Mouse (Mus musculus) embryonic facial prominence, embryonic 12.5 days (tissue): Measurements from ENCODE around the gene Ubr3. TPM values are rescaled to one million over a fixed set of nuclear protein-coding genes. Genes with fewer than 3 reads are reported as not detected.

ENCODE experiments used
- ATAC-seq: fragments of 200-750 bp; cut with Nextera tagmentation; 2 replicates; pipeline ENCODE4 v1.8.0; 2017; ENCODE audit not compliant: insufficient number of reproducible peaks, insufficient read depth, low FRiP score, low TSS enrichment
- H3K27ac ChIP-seq: fragments of 300-500 bp; sonication (generic); 2 replicates; pipeline ENCODE4 v1.5.1; 2016; ENCODE audit warnings: mild to moderate bottlenecking
- H3K27me3 ChIP-seq: fragments of 300-500 bp; sonication (generic); 2 replicates; pipeline ENCODE4 v1.6.1; 2016; ENCODE audit warnings: mild to moderate bottlenecking, moderate library complexity
- H3K36me3 ChIP-seq: fragments of 300-500 bp; sonication (generic); 2 replicates; pipeline ENCODE4 v1.6.1; 2016; ENCODE audit warnings: mild to moderate bottlenecking
- H3K4me1 ChIP-seq: fragments of 300-500 bp; sonication (generic); 2 replicates; pipeline ENCODE4 v1.6.1; 2016
- H3K4me2 ChIP-seq: fragments of 300-500 bp; sonication (generic); replicated peaks from 2 replicates; pipeline ENCODE4 v1.6.1; 2016; ENCODE audit warnings: mild to moderate bottlenecking, moderate library complexity
- H3K4me3 ChIP-seq: fragments of 300-500 bp; sonication (generic); 2 replicates; pipeline ENCODE4 v1.5.1; 2016; ENCODE audit warnings: mild to moderate bottlenecking
- H3K9ac ChIP-seq: fragments of 300-500 bp; sonication (generic); 2 replicates; pipeline ENCODE4 v1.6.1; 2016; ENCODE audit warnings: mild to moderate bottlenecking, moderate library complexity
- H3K9me3 ChIP-seq: fragments of 300-500 bp; sonication (generic); 2 replicates; pipeline ENCODE4 v1.6.1; 2016; ENCODE audit warnings: mild to moderate bottlenecking, moderate library complexity
- WGBS: fragments of 180-500 bp; shearing (Covaris S2); methylation state at CpG from one replicate; pipeline ENCODE4 v1.1.7; 2016; 5-methylcytosine and 5-hydroxymethylcytosine counted together
- polyA plus RNA-seq: library from polyadenylated mRNA; unstranded; fragments of >200 nt; fragmentation: Nextera tagmentation; extraction: Ambion mirVana; gene quantifications from 2 replicates; pipeline ENCODE4 v1.2.1, GENCODE M21; 2016

Gene Ubr3
- polyA plus RNA-seq = 18.2 and 19.9 TPM in 2 replicates

DNA sequence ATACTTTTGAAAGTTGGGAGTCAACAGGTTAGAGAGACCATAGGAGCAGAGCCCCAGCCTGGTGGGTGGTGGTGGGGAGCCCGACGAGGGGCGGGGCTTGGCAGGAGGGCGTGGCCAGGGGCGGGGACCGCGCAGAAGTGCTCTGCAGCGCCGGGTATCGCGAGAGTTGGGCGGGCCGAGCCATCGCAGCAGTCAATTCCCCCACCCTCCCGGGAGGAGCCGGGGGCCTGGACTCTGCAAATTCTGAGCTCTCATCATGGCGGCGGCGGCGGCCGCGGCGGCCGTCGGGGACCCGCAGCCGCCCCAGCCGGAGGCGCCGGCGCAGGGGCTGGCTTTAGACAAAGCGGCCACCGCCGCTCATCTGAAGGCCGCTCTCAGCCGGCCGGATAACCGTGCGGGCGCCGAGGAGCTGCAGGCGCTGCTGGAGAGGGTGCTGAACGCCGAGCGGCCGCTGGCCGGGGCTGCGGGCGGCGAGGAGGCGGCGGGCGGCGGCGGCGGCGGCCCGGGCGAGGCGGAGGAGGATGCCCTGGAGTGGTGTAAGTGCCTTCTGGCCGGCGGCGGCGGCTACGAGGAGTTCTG, at the start of gene Ubr3:
TSS of gene Ubr3 (plus strand) at position 208 of the 579 bp plus-strand sequence.
- peak within 1 kb of the TSS; percentile 93 for H3K27ac ChIP-seq
- H3K27me3 ChIP-seq = no peaks in the 10 kb centered on the region
- H3K9me3 ChIP-seq = no peaks in the 10 kb centered on the region
- peaks cover 6% of the 10 kb centered on the region for H3K4me1 ChIP-seq
- peak; percentile 98 for ATAC-seq
- no peaks in the 10 kb centered on the region for H3K36me3 ChIP-seq
- under 1% methylated on average over 65 of the region's 65 CpGs for WGBS
- peak within 1 kb of the TSS; percentile 90 for H3K4me2 ChIP-seq
- H3K9ac ChIP-seq = peak within 1 kb of the TSS; percentile 97
- peak within 1 kb of the TSS; percentile 96 for H3K4me3 ChIP-seq

DNA sequence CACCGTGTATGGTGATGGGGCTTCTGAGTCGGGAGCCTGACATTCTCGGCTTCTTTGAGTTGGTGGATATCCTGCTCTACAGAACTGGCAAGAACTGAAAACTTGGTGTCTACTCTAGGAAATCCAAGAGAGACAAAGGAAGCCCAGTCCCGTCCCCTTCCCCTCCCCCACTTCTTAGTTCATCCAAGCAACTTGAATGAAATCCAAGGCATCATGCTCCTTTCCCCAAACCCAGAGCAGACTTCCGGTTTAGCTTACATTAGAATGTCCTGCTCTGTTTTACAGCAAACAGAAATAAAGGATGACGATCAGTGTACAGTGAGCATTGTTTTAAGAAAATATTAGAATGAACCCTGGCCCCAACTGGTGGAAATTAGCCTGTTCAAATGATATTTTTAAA, 47.8 kb upstream of the Ubr3 start:
- Histone ChIP-seq H3K4me2 (no peak overlapping the region), H3K27ac (no peak overlapping the region)
- no peak for ATAC-seq

DNA sequence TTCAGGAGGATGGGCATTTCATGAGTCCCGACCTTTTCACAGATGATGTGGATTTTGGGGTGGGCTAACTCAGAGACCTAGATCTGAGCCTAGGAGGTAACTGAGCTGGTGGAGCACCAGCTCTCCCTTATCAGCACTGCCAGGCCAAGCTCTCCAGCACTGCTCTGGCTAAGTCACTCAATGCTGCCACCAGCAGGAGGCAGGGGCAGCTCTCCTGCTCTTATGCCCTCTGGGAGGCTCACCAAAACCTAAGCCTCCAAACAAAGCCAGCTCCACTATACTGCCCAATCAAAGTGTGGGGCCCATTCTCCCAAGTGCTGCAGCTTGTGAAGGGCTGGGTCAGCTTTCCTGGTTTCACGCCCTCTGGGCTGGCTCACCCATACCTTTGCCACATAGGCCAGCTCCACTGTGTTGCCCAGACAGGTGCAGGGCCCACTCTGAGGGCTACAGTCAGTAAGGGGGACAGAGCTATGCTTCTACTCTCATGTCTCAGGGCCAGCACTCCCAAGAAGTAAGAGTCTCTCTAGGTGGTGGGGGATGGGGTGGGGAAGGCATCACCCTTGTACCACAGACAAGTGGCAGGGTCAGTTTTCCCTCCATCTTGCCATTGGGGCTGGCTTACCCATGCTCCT, 45.5 kb upstream of the Ubr3 start:
- Histone ChIP-seq H3K4me2 (no peak overlapping the region), H3K36me3 (no peaks in the 10 kb centered on the region), H3K4me3 (no peak overlapping the region), H3K4me1 (no peaks in the 10 kb centered on the region), H3K27me3 (no peaks in the 10 kb centered on the region), H3K9me3 (no peaks in the 10 kb centered on the region), H3K27ac (no peak overlapping the region), H3K9ac (no peak overlapping the region)
- WGBS = 65% methylated on average over 2 of the region's 2 CpGs
- no peak for ATAC-seq

More for the DNA sequence above, 47.8 kb upstream of the Ubr3 start:
- Histone ChIP-seq H3K4me3 (no peak overlapping the region), H3K36me3 (no peaks in the 10 kb centered on the region), H3K27me3 (no peaks in the 10 kb centered on the region), H3K9ac (no peak overlapping the region), H3K9me3 (no peaks in the 10 kb centered on the region), H3K4me1 (no peaks in the 10 kb centered on the region)
- WGBS = 58% methylated on average over 6 of the region's 6 CpGs

DNA sequence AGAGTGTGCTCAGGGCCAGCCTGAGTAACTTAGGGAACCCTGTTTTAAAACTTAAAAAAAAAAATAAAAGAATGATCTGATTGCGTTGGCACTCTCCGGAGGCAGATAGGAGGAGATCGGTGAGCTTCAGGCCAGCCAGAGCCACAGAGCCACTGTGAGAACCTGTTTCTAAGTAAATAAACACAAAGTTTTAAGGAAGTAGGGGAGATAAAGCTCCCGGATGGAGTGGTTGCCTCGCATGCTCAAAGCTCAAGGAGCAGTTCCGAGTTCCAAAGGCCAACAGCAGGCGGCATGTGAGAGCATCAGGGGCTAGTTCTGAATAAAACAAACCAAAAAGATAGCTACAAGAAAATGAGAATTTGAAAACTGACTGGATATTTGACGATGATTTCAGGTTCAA, 40.7 kb upstream of the Ubr3 start:
- H3K36me3 ChIP-seq = no peaks in the 10 kb centered on the region
- WGBS = 63% methylated on average over 8 of the region's 8 CpGs
- H3K4me2 ChIP-seq = no peak overlapping the region
- ATAC-seq = no peak
- no peaks in the 10 kb centered on the region for H3K4me1 ChIP-seq
- no peak overlapping the region for H3K4me3 ChIP-seq
- H3K27ac ChIP-seq = no peak overlapping the region
- no peak overlapping the region for H3K9ac ChIP-seq
- no peaks in the 10 kb centered on the region for H3K27me3 ChIP-seq
- H3K9me3 ChIP-seq = no peaks in the 10 kb centered on the region

DNA sequence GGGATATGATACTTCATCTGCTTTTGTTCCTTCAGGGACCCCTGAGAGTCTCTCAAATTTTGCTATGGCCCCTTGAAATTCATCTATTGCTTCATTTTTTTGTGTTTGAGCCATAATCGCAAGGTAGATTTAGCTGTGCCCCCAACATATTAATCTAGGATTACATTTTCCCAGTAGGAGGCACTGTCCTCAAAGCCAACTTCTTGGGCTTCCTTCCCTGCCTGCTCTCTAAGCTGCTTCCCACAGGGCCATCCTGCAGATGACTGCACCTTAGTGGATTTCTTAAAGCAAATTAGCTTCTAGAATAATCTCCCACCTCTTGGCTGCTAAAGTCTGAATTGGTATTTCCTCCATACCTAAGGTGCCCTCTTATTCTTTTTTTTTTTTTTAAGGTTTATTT, 39.2 kb upstream of the Ubr3 start:
- Histone ChIP-seq H3K27ac (no peak overlapping the region), H3K36me3 (no peaks in the 10 kb centered on the region), H3K4me2 (no peak overlapping the region), H3K4me1 (peaks cover 4% of the 10 kb centered on the region; the same call in 1 of the 2 replicates), H3K27me3 (no peaks in the 10 kb centered on the region), H3K9me3 (no peaks in the 10 kb centered on the region), H3K4me3 (no peak overlapping the region), H3K9ac (no peak overlapping the region)
- ATAC-seq = no peak
- WGBS = 86% methylated on average over 1 of the region's 1 CpGs

DNA sequence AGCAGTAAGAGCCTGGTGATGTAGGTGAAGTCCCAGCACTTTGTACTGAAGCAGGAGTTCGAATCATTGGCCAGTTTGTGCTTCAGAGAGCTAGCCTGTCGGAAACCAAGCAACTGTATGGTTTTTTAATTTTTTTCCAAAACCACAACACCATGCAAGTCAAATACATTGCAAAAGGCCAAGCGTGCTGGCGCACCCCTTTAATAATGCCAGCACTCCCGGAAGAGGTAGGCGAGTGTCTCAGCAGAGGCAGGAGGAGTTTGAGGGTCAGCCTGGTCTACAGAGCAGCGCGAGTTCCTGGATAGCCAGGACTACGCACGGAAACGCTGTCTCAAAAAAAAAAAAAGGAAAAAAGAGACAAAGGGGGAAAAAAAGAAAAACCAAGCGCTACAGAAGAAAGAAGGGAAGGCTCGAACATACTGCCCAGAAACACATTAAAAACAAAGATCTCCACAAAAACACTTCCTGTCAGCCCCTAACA, 36.0 kb upstream of the Ubr3 start:
- H3K4me2 ChIP-seq = peak overlapping the region; percentile 54
- peak overlapping the region; percentile 98 for H3K9ac ChIP-seq
- WGBS = 13% methylated on average over 12 of the region's 13 CpGs
- peak overlapping the region; percentile 92 for H3K27ac ChIP-seq
- peak overlapping the region; percentile 95 for H3K4me3 ChIP-seq
- H3K4me1 ChIP-seq = peaks cover 7% of the 10 kb centered on the region; the same call in 1 of the 2 replicates
- 0 out of 2 replicates have a peak, but pooled peaks have one; percentile 42 for ATAC-seq
- 0 out of 2 replicates have a peak, but pooled peaks cover 7% of the 10 kb centered on the region for H3K36me3 ChIP-seq
- no peaks in the 10 kb centered on the region for H3K27me3 ChIP-seq
- H3K9me3 ChIP-seq = no peaks in the 10 kb centered on the region

DNA sequence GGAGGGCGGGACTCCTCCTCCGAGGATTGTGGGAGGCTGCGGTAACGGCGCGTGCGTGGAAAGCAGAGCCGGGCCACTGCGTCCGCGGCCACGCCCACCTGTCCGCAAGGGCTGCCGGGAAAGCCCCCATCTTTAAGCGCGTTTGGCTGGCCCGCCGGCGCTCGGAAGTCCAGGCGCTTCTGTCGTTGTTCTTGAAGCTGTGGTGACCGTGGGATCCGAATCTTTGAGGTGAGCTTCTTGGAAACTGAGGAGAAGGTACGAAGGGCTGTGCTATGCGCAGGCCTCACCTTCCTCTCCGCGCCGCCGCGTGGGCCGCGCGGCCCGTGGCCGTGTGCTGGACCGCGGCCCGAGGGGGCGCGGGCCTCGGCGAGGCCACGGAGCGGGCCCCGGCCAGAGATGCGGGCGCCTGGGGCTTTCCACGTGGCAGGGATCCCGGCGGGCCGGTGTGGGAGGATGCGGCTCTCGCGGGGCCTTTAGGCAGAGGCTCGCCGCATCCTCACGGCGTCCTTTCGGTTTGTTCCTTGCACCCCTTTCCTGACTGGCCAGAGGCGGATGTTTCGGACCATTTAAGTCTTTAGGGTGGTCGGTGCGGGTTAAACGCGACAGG, 35.5 kb upstream of the Ubr3 start, which contains the start of gene Ssb:
TSS of gene Ssb (plus strand) at position 78 of the 607 bp plus-strand sequence.
- Histone ChIP-seq H3K36me3 (0 out of 2 replicates have a peak, but pooled peaks cover 7% of the 10 kb centered on the region), H3K27me3 (no peaks in the 10 kb centered on the region), H3K4me3 (peak within 1 kb of the TSS; percentile 95), H3K9me3 (no peaks in the 10 kb centered on the region), H3K9ac (peak within 1 kb of the TSS; percentile 98), H3K4me2 (peak within 1 kb of the TSS; percentile 72), H3K27ac (peak within 1 kb of the TSS; percentile 92), H3K4me1 (peaks cover 7% of the 10 kb centered on the region; the same call in 1 of the 2 replicates)
- under 1% methylated on average over 55 of the region's 66 CpGs for WGBS
- ATAC-seq = peak; percentile 85

DNA sequence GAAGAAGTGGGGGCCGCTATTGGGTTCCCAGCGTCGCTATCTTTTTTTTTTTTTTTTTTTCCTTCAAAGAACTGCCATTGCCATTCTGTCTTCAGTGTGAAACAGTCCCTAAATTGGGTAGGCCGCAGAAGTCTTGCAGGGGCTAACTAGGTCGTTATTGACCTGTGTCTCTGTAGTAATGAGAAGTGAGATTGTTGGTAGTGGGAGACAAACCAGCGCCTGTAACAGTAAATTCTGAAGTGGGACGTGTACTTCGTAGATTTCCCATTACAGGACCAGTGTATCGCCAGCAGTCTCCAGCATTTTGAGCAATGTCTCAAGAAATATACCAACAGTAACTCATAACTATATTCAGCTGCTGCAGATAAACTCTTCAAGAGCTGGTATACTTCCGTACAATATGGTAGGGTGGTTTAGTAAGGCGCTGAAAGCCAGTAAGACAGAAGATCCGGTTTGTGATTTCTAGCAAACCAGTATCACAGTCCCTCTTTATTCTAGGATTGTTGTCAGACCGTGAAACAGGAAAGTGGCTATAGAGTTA, 34.9 kb upstream of the Ubr3 start:
- H3K4me3 ChIP-seq = peak overlapping the region; percentile 95
- 3% methylated on average over 13 of the region's 13 CpGs for WGBS
- H3K27me3 ChIP-seq = no peaks in the 10 kb centered on the region
- no peaks in the 10 kb centered on the region for H3K9me3 ChIP-seq
- H3K27ac ChIP-seq = peak overlapping the region; percentile 92; the same call in 1 of the 2 replicates
- no peak for ATAC-seq
- H3K4me1 ChIP-seq = peaks cover 7% of the 10 kb centered on the region; the same call in 1 of the 2 replicates
- peak overlapping the region; percentile 72 for H3K4me2 ChIP-seq
- peak overlapping the region; percentile 98 for H3K9ac ChIP-seq
- H3K36me3 ChIP-seq = peaks cover 11% of the 10 kb centered on the region; the same call in 1 of the 2 replicates

DNA sequence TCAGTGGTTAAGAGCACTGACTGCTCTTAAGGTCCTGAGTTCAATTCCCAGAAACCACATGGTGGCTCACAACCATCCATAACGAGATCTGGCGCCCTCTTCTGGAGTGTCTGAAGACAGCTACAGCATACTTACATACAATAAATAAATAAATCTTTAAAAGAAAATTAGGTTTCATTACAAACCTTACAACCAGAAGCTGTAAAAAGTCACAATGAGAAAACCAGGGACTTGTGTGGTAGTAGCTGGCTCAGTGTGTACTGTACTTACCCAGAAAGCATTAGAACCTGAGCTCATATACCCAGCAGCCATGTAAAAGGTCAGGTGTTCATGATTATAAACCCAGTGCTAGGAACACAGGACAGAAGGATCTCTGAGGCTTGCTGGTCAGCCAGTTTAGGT, 13.1 kb upstream of the Ubr3 start:
- H3K36me3 ChIP-seq = no peaks in the 10 kb centered on the region
- H3K4me2 ChIP-seq = peak overlapping the region; percentile 58; the same call in 1 of the 2 replicates
- no peaks in the 10 kb centered on the region for H3K27me3 ChIP-seq
- peaks cover 6% of the 10 kb centered on the region; the same call in 1 of the 2 replicates for H3K4me1 ChIP-seq
- H3K9me3 ChIP-seq = no peaks in the 10 kb centered on the region
- H3K9ac ChIP-seq = no peak overlapping the region
- no peak overlapping the region for H3K27ac ChIP-seq
- WGBS = 66% methylated on average over 2 of the region's 2 CpGs
- ATAC-seq = no peak
- no peak overlapping the region for H3K4me3 ChIP-seq

DNA sequence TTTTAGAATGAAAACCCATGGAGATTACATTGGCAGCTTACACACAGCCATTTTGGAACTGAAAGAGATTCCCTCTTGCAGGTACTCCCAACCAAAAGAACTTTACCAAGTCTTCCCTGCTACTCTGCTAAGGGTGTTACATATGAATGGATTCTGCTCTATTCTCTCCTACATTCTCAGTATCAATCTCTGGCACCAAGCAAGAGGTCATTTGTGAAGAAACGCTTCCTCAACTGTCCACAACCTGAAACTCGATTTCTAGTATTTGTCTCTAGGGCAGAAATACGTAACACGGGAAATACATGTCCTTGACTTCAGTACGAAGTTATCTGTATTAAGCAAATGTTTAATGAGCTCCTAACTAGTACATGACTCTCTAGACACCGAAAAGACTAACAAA, 12.5 kb upstream of the Ubr3 start:
- 60% methylated on average over 6 of the region's 6 CpGs for WGBS
- Histone ChIP-seq H3K9me3 (no peaks in the 10 kb centered on the region), H3K4me3 (peak overlapping the region; percentile 59), H3K27ac (no peak overlapping the region), H3K4me1 (peaks cover 6% of the 10 kb centered on the region; the same call in 1 of the 2 replicates), H3K27me3 (no peaks in the 10 kb centered on the region), H3K36me3 (no peaks in the 10 kb centered on the region), H3K4me2 (peak overlapping the region; percentile 58), H3K9ac (peak overlapping the region; percentile 83)
- no peak for ATAC-seq

DNA sequence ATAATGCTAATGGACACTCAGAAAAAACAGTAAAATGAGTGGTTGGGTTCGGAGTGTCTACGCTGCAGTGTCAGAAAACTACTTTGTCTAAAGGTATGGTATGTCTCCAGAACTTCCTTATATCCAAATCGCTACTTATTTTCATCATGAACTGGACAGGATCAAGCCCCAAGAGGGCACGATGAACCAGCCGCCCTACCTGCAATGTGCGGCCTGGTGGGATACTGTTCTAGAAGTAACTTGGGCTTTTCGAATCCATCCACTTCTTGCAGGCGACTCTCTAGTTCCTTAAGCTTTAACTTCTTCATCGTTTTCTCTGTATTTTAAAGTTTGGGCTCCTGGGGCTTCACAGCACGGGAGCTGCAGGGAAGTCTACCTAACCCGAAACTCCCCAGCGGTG, 12.0 kb upstream of the Ubr3 start:
- H3K4me2 ChIP-seq = peak overlapping the region; percentile 58
- no peaks in the 10 kb centered on the region for H3K9me3 ChIP-seq
- H3K4me1 ChIP-seq = peaks cover 6% of the 10 kb centered on the region; the same call in 1 of the 2 replicates
- peak overlapping the region; percentile 83 for H3K9ac ChIP-seq
- peak; percentile 35; the same call in 1 of the 2 replicates for ATAC-seq
- no peaks in the 10 kb centered on the region for H3K36me3 ChIP-seq
- no peaks in the 10 kb centered on the region for H3K27me3 ChIP-seq
- peak overlapping the region; percentile 59 for H3K4me3 ChIP-seq
- WGBS = 7% methylated on average over 12 of the region's 12 CpGs
- peak overlapping the region; percentile 50; the same call in 1 of the 2 replicates for H3K27ac ChIP-seq
